Mouse (Mus musculus) MEL (cell line): Measurements from ENCODE around the gene Foxn2. TPM values are rescaled to one million over a fixed set of nuclear protein-coding genes. Genes with fewer than 3 reads are reported as not detected.
A peak's percentile ranks its signal among the peaks of the same experiment; 100 is the strongest.

Experiments
- DNase-seq: peaks from one replicate; pipeline ENCODE4 v3.0.0; 2011; ENCODE audit warnings: low read depth, low spot score
- H3K27ac ChIP-seq: 2 replicates; pipeline ENCODE4 v1.5.1; 2012; ENCODE audit warnings: low read depth, mild to moderate bottlenecking, control low read depth, low read length, moderate library complexity; ENCODE audit not compliant: control insufficient read depth
- H3K27me3 ChIP-seq, 2 experiments: fragments of 150-350 bp in 1 of 2; sonication (generic) in 1 of 2; 2 replicates each; pipeline ENCODE4 v1.6.1; 2012; ENCODE audit warnings: low read length in 2 of 2, mild to moderate bottlenecking in 2 of 2, improper control_type of control experiment in 1 of 2, moderate library complexity in 1 of 2; ENCODE audit not compliant: insufficient read depth in 2 of 2, control insufficient read depth in 1 of 2
- H3K36me3 ChIP-seq, 2 experiments: 2 replicates each; pipeline ENCODE4 v1.6.1; 2012 to 2014; ENCODE audit warnings: low read length in 2 of 2, improper control_type of control experiment in 1 of 2, inconsistent platforms in 1 of 2, mild to moderate bottlenecking in 1 of 2; ENCODE audit not compliant: insufficient read depth in 2 of 2, control insufficient read depth in 1 of 2
- H3K4me1 ChIP-seq, 2 experiments: fragments of 150-350 bp in 1 of 2; sonication (generic) in 1 of 2; 2 replicates each; pipeline ENCODE4 v1.6.1; 2012; ENCODE audit warnings: low read length in 2 of 2, improper control_type of control experiment in 1 of 2, mild to moderate bottlenecking in 1 of 2; ENCODE audit not compliant: insufficient read depth in 2 of 2, control insufficient read depth in 1 of 2
- H3K4me3 ChIP-seq, 2 experiments: fragments of 150-350 bp in 1 of 2; sonication (generic) in 1 of 2; 2 replicates each; pipeline ENCODE4 v1.5.1; 2012; ENCODE audit warnings: low read depth in 2 of 2, low read length in 2 of 2, mild to moderate bottlenecking in 2 of 2, moderate library complexity in 2 of 2, control low read depth in 1 of 2, improper control_type of control experiment in 1 of 2; ENCODE audit not compliant: control insufficient read depth in 1 of 2, insufficient read depth in 1 of 2
- H3K79me2 ChIP-seq: 2 replicates; pipeline ENCODE4 v1.6.1; 2012; ENCODE audit warnings: mild to moderate bottlenecking, low read length, moderate library complexity; ENCODE audit not compliant: control insufficient read depth, poor library complexity, insufficient read depth
- H3K9ac ChIP-seq: 2 replicates; pipeline ENCODE4 v1.6.1; 2012; ENCODE audit warnings: low read depth, mild to moderate bottlenecking, control low read depth, low read length, moderate library complexity; ENCODE audit not compliant: control insufficient read depth, poor library complexity, severe bottlenecking
- H3K9me3 ChIP-seq: fragments of 150-350 bp; sonication (generic); replicated peaks from 2 replicates; pipeline ENCODE4 v1.6.1; 2012; ENCODE audit warnings: mild to moderate bottlenecking, low read length, improper control_type of control experiment, moderate library complexity; ENCODE audit not compliant: insufficient read depth
- CTCF ChIP-seq, 3 experiments: IDR thresholded peaks in 2 of 3; conservative IDR thresholded peaks in 1 of 3; 2 replicates each; pipeline ENCODE4 v1.5.1; 2011 to 2012; ENCODE audit warnings: low read length in 3 of 3, low read depth in 2 of 3, mild to moderate bottlenecking in 2 of 3, improper control_type of control experiment in 1 of 3, inconsistent platforms in 1 of 3, mixed read lengths in 1 of 3, moderate library complexity in 1 of 3; ENCODE audit not compliant: control insufficient read depth in 1 of 3, insufficient read depth in 1 of 3, poor library complexity in 1 of 3, severe bottlenecking in 1 of 3
- E2F4 ChIP-seq: IDR thresholded peaks from 2 replicates; pipeline ENCODE4 v1.6.1; 2011; ENCODE audit warnings: low read depth, low read length, improper control_type of control experiment, borderline replicate concordance
- GATA1 ChIP-seq: IDR thresholded peaks from 2 replicates; pipeline ENCODE4 v1.6.1; 2011; ENCODE audit warnings: low read depth, low read length, improper control_type of control experiment
- JUND ChIP-seq: IDR thresholded peaks from 2 replicates; pipeline ENCODE4 v1.6.1; 2011; ENCODE audit warnings: low read depth, mild to moderate bottlenecking, improper control_type of control experiment, low read length
- KAT2A ChIP-seq: conservative IDR thresholded peaks from 2 replicates; pipeline ENCODE4 v1.6.1; 2012; ENCODE audit warnings: low read depth, low read length, improper control_type of control experiment, inconsistent platforms
- MAX ChIP-seq: IDR thresholded peaks from 2 replicates; pipeline ENCODE4 v1.6.1; 2011; ENCODE audit warnings: low read length, improper control_type of control experiment
- MAZ ChIP-seq: IDR thresholded peaks from 2 replicates; pipeline ENCODE4 v1.6.1; 2012; ENCODE audit warnings: low read depth, mild to moderate bottlenecking, inconsistent platforms, low read length, improper control_type of control experiment
- MXI1 ChIP-seq: IDR thresholded peaks from 2 replicates; pipeline ENCODE4 v1.6.1; 2011; ENCODE audit warnings: mild to moderate bottlenecking, low read depth, low read length, improper control_type of control experiment
- MYB ChIP-seq: IDR thresholded peaks from 2 replicates; pipeline ENCODE4 v1.6.1; 2011; ENCODE audit warnings: mild to moderate bottlenecking, low read depth, low read length, improper control_type of control experiment
- MYC ChIP-seq: IDR thresholded peaks from 2 replicates; pipeline ENCODE4 v1.6.1; 2011; ENCODE audit warnings: low read depth, mild to moderate bottlenecking, low read length, improper control_type of control experiment, moderate library complexity
- NELFE ChIP-seq: IDR thresholded peaks from 2 replicates; pipeline ENCODE4 v1.6.1; 2011; ENCODE audit warnings: low read depth, low read length, improper control_type of control experiment
- POLR2A ChIP-seq, 2 experiments: IDR thresholded peaks; 2 replicates each; pipeline ENCODE4 v1.6.1; 2011 to 2012; ENCODE audit warnings: low read length in 2 of 2, mild to moderate bottlenecking in 2 of 2, control low read depth in 1 of 2, improper control_type of control experiment in 1 of 2, low read depth in 1 of 2, moderate library complexity in 1 of 2; ENCODE audit not compliant: control insufficient read depth in 1 of 2, insufficient read depth in 1 of 2, poor library complexity in 1 of 2
- POLR2AphosphoS2 ChIP-seq: IDR thresholded peaks from 2 replicates; pipeline ENCODE4 v1.6.1; 2011; ENCODE audit warnings: low read length, improper control_type of control experiment
- POLR2AphosphoS5 ChIP-seq: IDR thresholded peaks from 2 replicates; pipeline ENCODE4 v1.6.1; 2012; ENCODE audit warnings: low read depth, borderline replicate concordance, mild to moderate bottlenecking, inconsistent platforms, low read length, moderate library complexity, mixed read lengths
- RAD21 ChIP-seq: IDR thresholded peaks from 2 replicates; pipeline ENCODE4 v1.6.1; 2011; ENCODE audit warnings: mild to moderate bottlenecking, low read depth, low read length, improper control_type of control experiment
- RCOR1 ChIP-seq: IDR thresholded peaks from 2 replicates; pipeline ENCODE4 v1.6.1; 2012; ENCODE audit warnings: low read depth, mild to moderate bottlenecking, inconsistent platforms, low read length, improper control_type of control experiment
- SMC3 ChIP-seq: IDR thresholded peaks from 2 replicates; pipeline ENCODE4 v1.6.1; 2011; ENCODE audit warnings: low read depth, low read length, improper control_type of control experiment
- TCF12 ChIP-seq: IDR thresholded peaks from 2 replicates; pipeline ENCODE4 v1.6.1; 2014; ENCODE audit warnings: low read depth, mild to moderate bottlenecking, inconsistent platforms, low read length, improper control_type of control experiment, moderate library complexity
- USF2 ChIP-seq, 2 experiments: IDR thresholded peaks; 2 replicates each; pipeline ENCODE4 v1.6.1; 2011 to 2012; ENCODE audit warnings: improper control_type of control experiment in 2 of 2, low read length in 2 of 2, borderline replicate concordance in 1 of 2, inconsistent platforms in 1 of 2, low read depth in 1 of 2, mild to moderate bottlenecking in 1 of 2; ENCODE audit not compliant: insufficient read depth in 1 of 2
- ZC3H11A ChIP-seq: IDR thresholded peaks from 2 replicates; pipeline ENCODE4 v1.6.1; 2012; ENCODE audit warnings: low read depth, mild to moderate bottlenecking, inconsistent platforms, low read length, improper control_type of control experiment
- ZMIZ1 ChIP-seq: IDR thresholded peaks from 2 replicates; pipeline ENCODE4 v1.6.1; 2012; ENCODE audit warnings: low read depth, mild to moderate bottlenecking, inconsistent platforms, low read length, improper control_type of control experiment, moderate library complexity
- polyA plus RNA-seq, 2 experiments: library from polyadenylated mRNA; stranded (reverse) in 1 of 2; unstranded in 1 of 2; fragments of >175 nt in 1 of 2; fragments of >200 nt in 1 of 2; gene quantifications; 2 replicates each; pipeline versions ENCODE4 v1.2.1 to v1.2.4; 2012; ENCODE audit warnings: low replicate concordance in 2 of 2, low read depth in 1 of 2; ENCODE audit not compliant: insufficient read length in 2 of 2, insufficient read depth in 1 of 2, missing spikeins in 1 of 2
- total RNA-seq: library from RNA; depleted of rRNA; stranded (reverse); fragments of 300-350 nt; gene quantifications from 2 replicates; pipeline ENCODE4 v1.2.3, GENCODE M21; 2012

Foxn2 gene
- total and polyA plus RNA-seq, 3 experiments = 20.0 to 133 (median 21.7) TPM

GRCm38 (mm10) chr17:88491366-88492106 is 51.0 kb downstream of the Foxn2 start:
- no peaks in the 10 kb centered on the region for H3K79me2 ChIP-seq
- peaks cover 0 to 3% of the 10 kb centered on the region in 2 experiments; a peak in 2 of 4 replicates for H3K36me3 ChIP-seq
- TF ChIP-seq RCOR1 = no peak
- TF ChIP-seq SMC3 = peak; percentile 16; the same call in 1 of the 2 replicates
- TF ChIP-seq RAD21 = peak; percentile 2; the same call in 1 of the 2 replicates
- TF ChIP-seq MYC = 0 out of 2 replicates have a peak, but pooled peaks have one; percentile 71
- TF ChIP-seq MAX = 0 out of 2 replicates have a peak, but pooled peaks have one; percentile 26
- peak in 2 of 3 experiments; percentile 7 to 29; a peak in 2 of 6 replicates for TF ChIP-seq CTCF (IDR thresholded peaks at IDR 0.05 in 2 of 3, conservative IDR thresholded peaks at IDR 0.05 in 1 of 3; ENCODE audit: control insufficient read depth in 1 of 3, insufficient read depth in 1 of 3, low read depth in 2 of 3, low read length in 3 of 3, poor library complexity in 1 of 3, severe bottlenecking in 1 of 3)
- H3K4me1 ChIP-seq = no peaks in the 10 kb centered on the region
- no peaks in the 10 kb centered on the region for H3K27me3 ChIP-seq
- no peak overlapping the region for H3K9ac ChIP-seq
- no peaks in the 10 kb centered on the region for H3K9me3 ChIP-seq
- no peak overlapping the region for H3K27ac ChIP-seq
- H3K4me3 ChIP-seq = no peak overlapping the region
- peak; percentile 45 for DNase-seq

GRCm38 (mm10) chr17:88492107-88492460 is 51.6 kb downstream of the Foxn2 start:
- Histone ChIP-seq H3K9ac (no peak overlapping the region), H3K27ac (no peak overlapping the region), H3K9me3 (no peaks in the 10 kb centered on the region), H3K4me1 (no peaks in the 10 kb centered on the region), H3K4me3 (no peak overlapping the region), H3K79me2 (no peaks in the 10 kb centered on the region), H3K36me3 (peaks cover 0 to under 1% of the 10 kb centered on the region in 2 experiments; a peak in 1 of 4 replicates), H3K27me3 (no peaks in the 10 kb centered on the region)
- DNase-seq = no peak
- TF ChIP-seq MXI1 (no peak), USF2 (IDR thresholded peaks at IDR 0.05; ENCODE audit: borderline replicate concordance in 1 of 2, insufficient read depth in 1 of 2, low read depth in 1 of 2, low read length in 2 of 2) (no peak), E2F4 (no peak), MYB (no peak), KAT2A (no peak), MAX (no peak), POLR2A (IDR thresholded peaks at IDR 0.05; ENCODE audit: control insufficient read depth in 1 of 2, insufficient read depth in 1 of 2, low read depth in 1 of 2, low read length in 2 of 2, poor library complexity in 1 of 2) (no peak), GATA1 (no peak), MAZ (no peak), TCF12 (no peak), ZC3H11A (no peak), POLR2AphosphoS2 (no peak), JUND (no peak), NELFE (no peak), POLR2AphosphoS5 (no peak), SMC3 (no peak), ZMIZ1 (no peak)
